Mouse (Mus musculus) midbrain, embryonic 11.5 days (tissue): ENCODE measurements around the gene Ccdc87. TPM values are rescaled to one million over a fixed set of nuclear protein-coding genes. Genes with fewer than 3 reads are reported as not detected.

Source experiments
- ATAC-seq: fragments of 200-750 bp; cut with Nextera tagmentation; 2 replicates; pipeline ENCODE4 v1.8.0; 2017; ENCODE audit warnings: moderate TSS enrichment, moderate library complexity; ENCODE audit not compliant: low FRiP score
- DNase-seq: peaks from one replicate; pipeline ENCODE4 v3.0.0; 2015; ENCODE audit warnings: low spot score; ENCODE audit errors: missing footprints
- H3K27ac ChIP-seq: fragments of 300-500 bp; sonication (generic); 2 replicates; pipeline ENCODE4 v1.5.1; 2014; ENCODE audit warnings: low read depth, low read length
- H3K27me3 ChIP-seq: fragments of 300-500 bp; sonication (generic); 2 replicates; pipeline ENCODE4 v1.6.1; 2014; ENCODE audit warnings: mild to moderate bottlenecking, low read length, moderate library complexity, mixed read lengths; ENCODE audit not compliant: control insufficient read depth, insufficient read depth
- H3K36me3 ChIP-seq: fragments of 300-500 bp; sonication (generic); 2 replicates; pipeline ENCODE4 v1.6.1; 2014; ENCODE audit warnings: mild to moderate bottlenecking, low read length, moderate library complexity, mixed read lengths; ENCODE audit not compliant: control insufficient read depth, insufficient read depth
- H3K4me1 ChIP-seq: fragments of 300-500 bp; sonication (generic); 2 replicates; pipeline ENCODE4 v1.6.1; 2014; ENCODE audit warnings: low read length; ENCODE audit not compliant: control insufficient read depth, insufficient read depth
- H3K4me2 ChIP-seq: fragments of 300-500 bp; sonication (generic); 2 replicates; pipeline ENCODE4 v1.6.1; 2014; ENCODE audit warnings: mild to moderate bottlenecking, moderate library complexity
- H3K4me3 ChIP-seq: fragments of 300-500 bp; sonication (generic); 2 replicates; pipeline ENCODE4 v1.5.1; 2014; ENCODE audit warnings: low read depth, low read length
- H3K9ac ChIP-seq: fragments of 300-500 bp; sonication (generic); 2 replicates; pipeline ENCODE4 v1.6.1; 2014; ENCODE audit warnings: low read length
- H3K9me3 ChIP-seq: fragments of 300-500 bp; sonication (generic); 2 replicates; pipeline ENCODE4 v1.6.1; 2016; ENCODE audit warnings: low read length; ENCODE audit not compliant: control insufficient read depth
- WGBS: fragments of 180-500 bp; shearing (Covaris S2); extraction: QIAGEN DNeasy Blood & Tissue Kit; methylation state at CpG from one replicate; pipeline ENCODE4 v1.1.7; 2014; 5-methylcytosine and 5-hydroxymethylcytosine counted together
- polyA plus RNA-seq: library from polyadenylated mRNA; unstranded; fragments of >200 nt; fragmentation: Nextera tagmentation; extraction: Ambion mirVana; gene quantifications from 2 replicates; pipeline ENCODE4 v1.2.1, GENCODE M21; 2014

Gene Ccdc87
- 0.07 and 0.11 TPM in 2 replicates for polyA plus RNA-seq

DNA sequence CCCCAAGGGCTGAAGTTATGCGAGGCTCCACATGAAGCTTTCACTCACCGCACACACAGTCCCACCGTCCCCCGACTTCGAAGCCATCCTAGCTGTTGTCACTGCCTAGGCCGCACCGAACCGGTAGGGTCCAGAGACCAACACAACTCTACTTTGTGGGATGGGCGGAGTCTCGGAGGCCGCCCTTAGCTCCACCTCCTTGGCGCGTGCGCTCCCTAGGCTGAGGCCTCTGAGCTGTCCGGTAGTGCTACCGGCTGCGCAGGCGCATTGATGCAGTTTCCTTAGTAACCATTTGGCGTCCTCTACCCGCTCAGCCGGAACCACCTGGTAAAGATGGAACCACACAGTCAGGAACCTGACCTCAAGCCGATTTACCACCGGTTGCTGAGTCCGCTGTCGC is at the start of gene Ccdc87, which contains the start of gene Ccs:
Ccdc87 (plus strand) TSS at position 218 of the 400 bp plus-strand sequence.
Ccs (minus strand) TSS at position 184 of the 400 bp plus-strand sequence.
- H3K4me2 ChIP-seq: peak within 1 kb of the TSS; percentile 68
- no peaks in the 10 kb centered on the region for H3K36me3 ChIP-seq
- peak within 1 kb of the TSS; percentile 43 for H3K4me3 ChIP-seq
- no peaks in the 10 kb centered on the region for H3K9me3 ChIP-seq
- WGBS: under 1% methylated on average over 25 of the region's 25 CpGs
- peak; percentile 99 for ATAC-seq
- peaks cover 9% of the 10 kb centered on the region for H3K4me1 ChIP-seq
- H3K27ac ChIP-seq: no peak within 1 kb of the TSS
- DNase-seq: peak; percentile 98
- peak within 1 kb of the TSS; percentile 71 for H3K9ac ChIP-seq
- H3K27me3 ChIP-seq: peaks cover 11% of the 10 kb centered on the region

DNA sequence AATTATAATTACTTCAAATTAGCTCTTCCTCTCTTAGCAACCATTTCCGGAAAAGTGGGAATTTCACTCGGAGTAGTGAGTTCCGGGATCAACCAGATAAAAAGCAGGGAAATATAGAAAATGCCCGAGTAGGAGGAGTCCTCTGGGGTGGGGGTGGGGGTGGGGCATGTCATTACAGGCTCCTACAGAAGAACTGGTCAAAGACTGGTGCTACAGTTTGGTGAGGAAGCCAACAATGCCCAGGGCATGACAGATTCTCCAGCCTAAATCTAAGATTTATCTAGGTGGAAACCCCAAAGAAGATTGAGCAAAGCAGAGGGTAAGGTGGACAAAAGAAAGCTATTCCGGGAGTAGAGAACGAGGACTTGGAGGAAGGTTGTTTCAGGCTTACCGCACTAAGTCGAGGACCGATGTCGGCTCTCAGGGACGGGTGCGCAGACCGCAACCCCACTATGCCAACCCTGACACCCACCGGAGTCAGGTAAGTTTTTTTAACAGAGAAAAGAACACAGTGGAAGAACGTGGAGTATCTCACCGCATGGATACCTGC is 45.8 kb upstream of the Ccdc87 start:
- 2% methylated on average over 16 of the region's 16 CpGs for WGBS
- H3K27ac ChIP-seq: peak overlapping the region; percentile 42; the same call in 1 of the 2 replicates
- peak; percentile 31; the same call in 1 of the 2 replicates for ATAC-seq
- H3K27me3 ChIP-seq: no peaks in the 10 kb centered on the region
- peaks cover 16% of the 10 kb centered on the region for H3K4me1 ChIP-seq
- H3K36me3 ChIP-seq: peaks cover 8% of the 10 kb centered on the region
- peak overlapping the region; percentile 76 for H3K4me3 ChIP-seq
- H3K9me3 ChIP-seq: no peaks in the 10 kb centered on the region
- DNase-seq: peak; percentile 98
- H3K9ac ChIP-seq: peak overlapping the region; percentile 80
- H3K4me2 ChIP-seq: peak overlapping the region; percentile 73

DNA sequence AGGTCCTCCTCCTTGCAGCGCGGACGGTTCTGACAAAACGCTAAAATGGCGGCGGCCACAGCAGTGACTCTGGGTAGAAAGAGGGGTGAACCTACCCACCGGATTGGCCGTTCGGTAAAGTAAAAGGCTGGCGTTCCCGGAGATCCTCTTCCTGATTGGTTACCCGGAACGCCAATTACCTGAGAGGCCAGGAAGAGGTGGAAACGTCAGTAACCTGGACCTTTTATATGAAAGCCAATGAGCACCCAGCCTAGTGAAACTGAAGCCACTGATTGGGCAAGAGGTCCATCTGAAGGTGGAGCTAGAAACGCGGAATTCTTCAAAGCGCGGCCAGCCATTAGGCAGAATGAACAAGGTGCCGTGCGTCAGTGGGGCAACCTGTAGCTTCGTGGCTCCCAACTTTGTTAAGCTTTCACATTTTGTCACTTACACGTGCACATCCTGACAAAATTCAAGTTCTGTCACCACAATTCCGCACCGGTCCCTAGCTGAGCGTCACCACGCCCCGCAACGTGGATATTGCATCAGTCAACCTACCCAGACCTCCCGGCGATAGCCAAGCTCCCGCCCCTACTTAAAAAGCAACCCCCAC is 45.2 kb upstream of the Ccdc87 start, which contains the start of gene Rbm4:
Rbm4 (minus strand) TSS at position 71 of the 592 bp plus-strand sequence.
- Histone ChIP-seq H3K9ac (peak within 1 kb of the TSS; percentile 80), H3K27me3 (no peaks in the 10 kb centered on the region), H3K27ac (peak within 1 kb of the TSS; percentile 42; the same call in 1 of the 2 replicates), H3K4me2 (peak within 1 kb of the TSS; percentile 73), H3K36me3 (peaks cover 6% of the 10 kb centered on the region), H3K4me1 (peaks cover 16% of the 10 kb centered on the region), H3K4me3 (peak within 1 kb of the TSS; percentile 76), H3K9me3 (no peaks in the 10 kb centered on the region)
- DNase-seq (peak; percentile 99), ATAC-seq (peak; percentile 98)
- under 1% methylated on average over 31 of the region's 31 CpGs for WGBS

DNA sequence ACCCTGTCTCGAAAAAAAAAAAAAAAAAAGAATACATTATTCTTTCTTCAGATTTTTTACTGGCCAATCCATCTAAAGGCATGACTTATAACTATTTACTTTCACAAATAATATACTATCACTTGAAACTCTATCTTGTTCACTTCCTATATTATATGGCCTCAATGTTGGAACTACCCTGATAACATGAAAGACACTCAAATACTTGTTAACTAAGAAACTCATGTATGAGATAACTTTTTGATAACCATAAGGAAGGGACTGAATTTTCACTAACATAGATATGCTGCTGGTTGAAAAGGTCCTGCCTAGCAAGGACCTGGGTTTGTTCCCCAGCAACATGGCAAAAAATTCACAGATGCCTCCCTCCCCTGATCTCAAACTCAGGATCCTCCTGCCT is 43.2 kb upstream of the Ccdc87 start:
- no peak overlapping the region for H3K9ac ChIP-seq
- peaks cover 16% of the 10 kb centered on the region for H3K36me3 ChIP-seq

DNA sequence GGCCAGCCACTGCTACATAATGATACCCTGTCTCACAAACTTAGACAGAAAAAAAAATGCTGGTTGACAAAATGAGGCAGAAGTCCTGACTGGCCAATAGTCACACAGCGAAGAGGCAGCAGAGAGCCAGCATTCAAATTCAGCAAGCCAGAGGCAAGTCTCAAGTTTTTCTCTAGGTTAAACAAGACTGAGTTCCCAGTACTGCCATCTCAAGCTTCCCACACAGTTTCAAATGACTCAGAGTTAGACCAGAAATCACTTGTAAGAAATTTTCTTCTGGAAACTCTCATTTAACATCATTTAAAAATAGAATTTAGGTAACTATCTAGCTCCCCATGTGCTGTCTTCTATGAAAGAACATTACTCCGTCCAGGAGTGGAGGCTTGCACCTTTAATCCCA is 41.3 kb upstream of the Ccdc87 start:
- H3K27me3 ChIP-seq: no peaks in the 10 kb centered on the region
- H3K4me1 ChIP-seq: peaks cover 4% of the 10 kb centered on the region
- H3K4me2 ChIP-seq: no peak overlapping the region
- H3K4me3 ChIP-seq: no peak overlapping the region
- no peak overlapping the region for H3K27ac ChIP-seq
- H3K9ac ChIP-seq: no peak overlapping the region
- no peak for ATAC-seq
- 97% methylated on average over 2 of the region's 2 CpGs for WGBS
- H3K36me3 ChIP-seq: peaks cover 20% of the 10 kb centered on the region
- DNase-seq: no peak
- H3K9me3 ChIP-seq: no peaks in the 10 kb centered on the region

More for the DNA sequence above, 43.2 kb upstream of the Ccdc87 start:
- H3K4me2 ChIP-seq: no peak overlapping the region
- no peaks in the 10 kb centered on the region for H3K27me3 ChIP-seq
- H3K4me1 ChIP-seq: peaks cover 12% of the 10 kb centered on the region
- WGBS: 80% methylated on average over 1 of the region's 1 CpGs
- no peaks in the 10 kb centered on the region for H3K9me3 ChIP-seq
- no peak overlapping the region for H3K27ac ChIP-seq
- ATAC-seq (no peak), DNase-seq (no peak)
- no peak overlapping the region for H3K4me3 ChIP-seq

DNA sequence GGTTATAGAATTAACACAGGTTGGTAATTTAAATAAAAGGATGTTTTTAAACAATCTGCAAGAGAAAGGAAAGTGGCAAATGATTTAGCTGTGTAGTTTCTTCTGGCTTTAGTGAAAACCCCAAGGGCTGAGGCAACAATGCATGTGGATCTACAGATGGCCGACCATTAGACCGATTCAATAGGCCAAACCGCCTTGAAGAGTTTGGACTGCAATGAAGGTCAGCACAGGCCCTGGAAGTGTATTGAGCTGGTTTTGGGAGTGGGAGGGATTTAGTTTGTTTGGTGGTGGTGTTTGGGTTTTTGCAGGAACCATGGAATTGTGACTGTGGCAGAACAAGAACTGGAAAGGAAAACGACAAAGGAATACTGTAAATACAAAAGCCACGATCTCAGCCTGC is 40.1 kb upstream of the Ccdc87 start:
- ATAC-seq: no peak
- 94% methylated on average over 5 of the region's 5 CpGs for WGBS
- peaks cover 29% of the 10 kb centered on the region for H3K36me3 ChIP-seq

DNA sequence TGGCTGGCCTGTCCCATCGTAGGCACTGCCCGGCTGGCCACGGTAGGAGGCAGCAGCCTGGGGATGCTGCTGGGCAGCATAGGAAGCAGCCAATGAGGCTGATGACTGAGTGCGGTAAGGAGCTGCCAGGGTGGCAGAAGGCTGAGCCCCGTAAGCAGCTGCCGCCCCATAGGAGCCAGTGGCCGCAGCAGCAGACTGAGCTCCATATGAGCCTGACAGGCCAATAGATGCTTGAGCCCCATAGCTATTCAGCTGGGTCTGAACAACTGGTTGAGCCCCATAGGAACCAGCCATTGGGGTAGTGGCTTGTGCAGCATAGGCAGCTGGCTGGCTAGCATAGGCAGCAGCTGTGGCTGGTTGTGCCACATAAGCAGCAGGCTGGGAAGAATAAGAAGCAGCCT is 36.5 kb upstream of the Ccdc87 start:
- no peaks in the 10 kb centered on the region for H3K27me3 ChIP-seq
- H3K9ac ChIP-seq: no peak overlapping the region
- H3K27ac ChIP-seq: no peak overlapping the region
- 93% methylated on average over 7 of the region's 7 CpGs for WGBS
- no peak overlapping the region for H3K4me3 ChIP-seq
- no peak overlapping the region for H3K4me2 ChIP-seq
- H3K9me3 ChIP-seq: no peaks in the 10 kb centered on the region
- peaks cover 29% of the 10 kb centered on the region for H3K36me3 ChIP-seq
- ATAC-seq (no peak), DNase-seq (no peak)
- H3K4me1 ChIP-seq: no peaks in the 10 kb centered on the region

More for the DNA sequence above, 40.1 kb upstream of the Ccdc87 start:
- Histone ChIP-seq H3K4me3 (no peak overlapping the region), H3K4me2 (no peak overlapping the region), H3K4me1 (peaks cover 4% of the 10 kb centered on the region), H3K9me3 (no peaks in the 10 kb centered on the region), H3K9ac (no peak overlapping the region), H3K27ac (no peak overlapping the region), H3K27me3 (no peaks in the 10 kb centered on the region)
- DNase-seq: no peak

DNA sequence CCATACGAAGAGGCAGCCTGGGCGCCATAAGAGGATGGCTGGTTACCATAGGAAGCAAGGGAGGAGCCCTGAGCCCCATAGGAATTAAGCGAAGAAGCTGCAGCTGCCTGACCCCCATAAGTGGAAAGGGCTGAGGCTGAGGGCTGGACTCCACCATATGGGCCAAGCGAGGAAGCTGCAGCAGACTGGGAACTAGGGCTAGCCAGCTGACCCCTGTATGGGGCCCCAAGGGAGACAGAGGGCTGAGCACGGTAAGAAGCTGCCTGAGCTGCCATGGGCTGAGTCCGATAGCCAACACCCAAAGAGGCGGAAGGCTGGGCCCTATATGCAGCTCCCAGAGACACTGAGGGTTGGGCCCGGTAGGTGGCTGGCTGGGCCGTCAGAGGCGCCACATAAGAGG is 35.9 kb upstream of the Ccdc87 start:
- ATAC-seq: no peak
- Histone ChIP-seq H3K27ac (no peak overlapping the region), H3K4me3 (no peak overlapping the region), H3K9me3 (no peaks in the 10 kb centered on the region), H3K27me3 (no peaks in the 10 kb centered on the region), H3K4me1 (peaks cover under 1% of the 10 kb centered on the region; the same call in 1 of the 2 replicates), H3K4me2 (no peak overlapping the region), H3K9ac (no peak overlapping the region), H3K36me3 (peaks cover 29% of the 10 kb centered on the region)
- no peak for DNase-seq
- 86% methylated on average over 10 of the region's 10 CpGs for WGBS

DNA sequence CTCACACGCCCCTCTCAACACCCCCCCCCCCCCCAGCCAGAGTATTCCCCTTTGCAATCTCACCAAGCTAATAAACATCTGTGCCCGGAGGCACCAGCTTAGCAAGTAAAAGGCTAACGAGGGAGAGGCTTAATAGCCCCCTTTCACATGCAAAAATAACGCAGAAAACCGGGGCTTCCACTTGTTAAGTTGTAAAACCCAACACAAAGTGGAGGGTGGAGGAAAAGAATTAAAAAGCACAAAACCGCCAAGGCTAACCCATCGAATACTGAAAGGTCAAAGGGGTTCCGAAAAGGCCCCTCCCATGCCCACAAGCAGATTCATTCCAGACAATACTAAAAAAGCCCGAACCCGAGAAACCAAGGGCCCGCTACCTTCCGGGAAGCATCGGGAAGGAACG is 28.9 kb upstream of the Ccdc87 start:
- Histone ChIP-seq H3K4me2 (peak overlapping the region; percentile 84), H3K4me1 (peaks cover 17% of the 10 kb centered on the region), H3K27ac (no peak overlapping the region), H3K9ac (peak overlapping the region; percentile 73), H3K9me3 (no peaks in the 10 kb centered on the region), H3K36me3 (no peaks in the 10 kb centered on the region), H3K4me3 (peak overlapping the region; percentile 90), H3K27me3 (no peaks in the 10 kb centered on the region)
- WGBS: 0% methylated on average over 14 of the region's 14 CpGs
- ATAC-seq: no peak
- DNase-seq: no peak
